Mouse (Mus musculus) heart, adult 2 months (tissue): ENCODE measurements around the gene Adad2.

Experiments used
- CTCF ChIP-seq: fragments of 200-600 bp; IDR thresholded peaks from 2 replicates; pipeline ENCODE4 v1.8.1; 2022; ENCODE audit warnings: antibody characterized with exemption, mild to moderate bottlenecking, moderate library complexity
- EP300 ChIP-seq: fragments of 200-500 bp; IDR thresholded peaks from 2 replicates; pipeline ENCODE4 v1.6.1; 2011; ENCODE audit warnings: low read depth, low read length, control low read depth; ENCODE audit not compliant: insufficient read depth
- POLR2A ChIP-seq: fragments of 200-500 bp; IDR thresholded peaks from 2 replicates; pipeline ENCODE4 v1.6.1; 2011; ENCODE audit warnings: mild to moderate bottlenecking, low read depth, low read length, control low read depth; ENCODE audit not compliant: insufficient read depth

GRCm38 (mm10) chr8:119623061-119623460 is 10.5 kb downstream of the Adad2 start:
- no peak for TF ChIP-seq CTCF
- TF ChIP-seq POLR2A, result no peak
- no peak for TF ChIP-seq EP300
